Mouse (Mus musculus) heart, embryonic 16.5 days (tissue): ENCODE data around the gene Wfdc8. TPM values are rescaled to one million over a fixed set of nuclear protein-coding genes. Genes with fewer than 3 reads are reported as not detected.

ENCODE experiments used
- ATAC-seq: fragments of 200-750 bp; cut with Nextera tagmentation; replicated peaks from 2 replicates; pipeline ENCODE4 v1.8.0; 2017; ENCODE audit warnings: moderate number of reproducible peaks; ENCODE audit not compliant: insufficient read depth, low FRiP score; ENCODE audit errors: extremely low read depth
- H3K27ac ChIP-seq: fragments of 300-500 bp; sonication (generic); 2 replicates; pipeline ENCODE4 v1.5.1; 2014; ENCODE audit warnings: mild to moderate bottlenecking, low read length, control low read depth, moderate library complexity
- H3K27me3 ChIP-seq: fragments of 300-500 bp; sonication (generic); 2 replicates; pipeline ENCODE4 v1.6.1; 2014; ENCODE audit warnings: low read length, mixed read lengths; ENCODE audit not compliant: control insufficient read depth, insufficient read depth
- H3K36me3 ChIP-seq: fragments of 300-500 bp; sonication (generic); 2 replicates; pipeline ENCODE4 v1.6.1; 2014; ENCODE audit not compliant: control insufficient read depth, insufficient read depth
- H3K4me1 ChIP-seq: fragments of 300-500 bp; sonication (generic); 2 replicates; pipeline ENCODE4 v1.6.1; 2014; ENCODE audit warnings: low read length, mixed read lengths; ENCODE audit not compliant: control insufficient read depth, insufficient read depth
- H3K4me2 ChIP-seq: fragments of 300-500 bp; sonication (generic); 2 replicates; pipeline ENCODE4 v1.6.1; 2014; ENCODE audit warnings: low read depth, mild to moderate bottlenecking, control low read depth, low read length
- H3K4me3 ChIP-seq: fragments of 300-500 bp; sonication (generic); 2 replicates; pipeline ENCODE4 v1.5.1; 2014; ENCODE audit warnings: mild to moderate bottlenecking, control low read depth, low read length
- H3K9ac ChIP-seq: fragments of 300-500 bp; sonication (generic); 2 replicates; pipeline ENCODE4 v1.6.1; 2014; ENCODE audit warnings: low read length, control low read depth
- H3K9me3 ChIP-seq: fragments of 300-500 bp; sonication (generic); replicated peaks from 2 replicates; pipeline ENCODE4 v1.6.1; 2016; ENCODE audit warnings: low read length; ENCODE audit not compliant: control insufficient read depth
- WGBS: fragments of 180-500 bp; shearing (Covaris S2); extraction: QIAGEN DNeasy Blood & Tissue Kit; methylation state at CpG from one replicate; pipeline ENCODE4 v1.1.7; 2014; 5-methylcytosine and 5-hydroxymethylcytosine counted together
- polyA plus RNA-seq: library from polyadenylated mRNA; unstranded; fragments of >200 nt; fragmentation: Nextera tagmentation; extraction: Ambion mirVana; gene quantifications from 2 replicates; pipeline ENCODE4 v1.2.1, GENCODE M21; 2015

Wfdc8 gene
- polyA plus RNA-seq, 1 experiment from 2014 or later, result not detected

DNA sequence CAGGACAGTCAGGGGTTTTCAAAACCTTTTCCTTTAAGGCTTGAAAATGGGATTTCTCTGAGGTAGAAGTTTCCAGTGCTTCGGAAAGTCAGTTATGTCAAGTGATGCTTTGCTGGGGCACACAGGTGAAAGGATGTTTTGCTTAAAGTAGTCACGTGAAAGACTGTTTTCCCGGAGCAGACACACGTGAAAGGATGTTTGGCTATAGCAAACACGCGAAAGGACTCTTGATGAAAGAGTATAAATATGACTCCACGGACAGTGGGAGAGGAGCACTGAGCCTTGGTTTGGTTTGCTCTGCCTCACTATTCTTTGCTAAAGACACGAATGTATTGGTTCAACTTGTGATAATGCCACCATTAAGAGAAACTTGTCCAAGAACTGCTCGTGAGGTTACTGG lies 61.9 kb downstream of the Wfdc8 start:
- Histone ChIP-seq H3K27me3 (peaks cover 10% of the 10 kb centered on the region), H3K9me3 (no peaks in the 10 kb centered on the region), H3K27ac (no peak overlapping the region), H3K9ac (no peak overlapping the region), H3K4me1 (no peaks in the 10 kb centered on the region), H3K4me3 (no peak overlapping the region), H3K4me2 (no peak overlapping the region), H3K36me3 (no peaks in the 10 kb centered on the region)
- no peak for ATAC-seq
- WGBS, result 79% methylated on average over 9 of the region's 9 CpGs

- Histone ChIP-seq H3K27ac (no peak overlapping the region), H3K4me3 (no peak overlapping the region), H3K36me3 (no peaks in the 10 kb centered on the region), H3K27me3 (peaks cover 10% of the 10 kb centered on the region), H3K9me3 (no peaks in the 10 kb centered on the region), H3K9ac (no peak overlapping the region), H3K4me2 (no peak overlapping the region), H3K4me1 (no peaks in the 10 kb centered on the region)
- no peak for ATAC-seq
- WGBS, result 67% methylated on average over 2 of the region's 2 CpGs
Measured at GRCm38 (mm10) chr2:164550895-164551269, 62.5 kb downstream of the Wfdc8 start.

DNA sequence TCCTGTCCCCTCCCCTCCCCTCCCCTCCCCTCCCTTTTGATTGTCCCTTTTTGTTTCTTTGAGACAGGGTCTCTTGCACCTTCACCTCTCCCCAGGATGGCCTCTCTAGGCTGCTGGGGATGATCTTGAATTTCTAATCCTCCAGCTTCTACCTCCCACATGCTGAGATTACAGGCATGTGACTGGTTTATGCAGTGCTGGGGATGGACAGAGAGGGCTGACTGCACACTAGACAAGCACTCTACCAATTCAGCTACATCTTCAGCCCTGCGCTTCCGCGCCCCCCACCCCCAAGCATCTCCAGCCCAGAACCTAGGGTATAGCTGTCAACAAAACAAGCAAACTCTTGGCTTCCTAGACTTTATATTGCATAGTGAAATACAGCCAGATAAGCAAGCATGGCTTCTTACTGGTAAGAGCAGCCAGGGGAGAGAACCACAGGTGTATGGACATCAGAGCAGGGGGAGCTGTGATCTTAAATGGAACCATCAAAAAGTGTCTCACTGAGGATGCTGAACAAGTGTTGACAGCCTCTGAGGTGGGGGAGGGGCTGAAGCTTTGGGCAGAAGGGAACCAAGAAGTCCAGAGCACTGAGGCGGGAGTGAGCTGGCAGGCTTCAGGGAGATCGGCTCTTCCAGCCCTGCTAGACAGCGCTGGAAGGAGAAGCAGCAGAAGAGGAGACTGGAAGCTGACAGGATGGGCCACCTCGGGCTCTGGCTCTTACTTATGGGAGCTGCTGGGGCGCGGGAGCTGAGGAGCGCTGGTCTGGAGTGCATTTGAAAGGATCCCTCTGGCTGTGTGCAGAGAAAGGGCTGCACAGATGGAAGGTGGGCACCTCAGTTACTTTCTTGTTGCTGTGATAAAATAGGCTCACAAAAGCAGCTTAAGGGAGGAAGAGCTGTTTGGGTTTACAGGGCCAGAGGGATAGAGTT lies 63.2 kb downstream of the Wfdc8 start:
- H3K4me1 ChIP-seq, result no peaks in the 10 kb centered on the region
- no peaks in the 10 kb centered on the region for H3K36me3 ChIP-seq
- no peaks in the 10 kb centered on the region for H3K9me3 ChIP-seq
- H3K9ac ChIP-seq, result no peak overlapping the region
- ATAC-seq, result no peak
- no peak overlapping the region for H3K4me3 ChIP-seq
- H3K27ac ChIP-seq, result no peak overlapping the region
- no peak overlapping the region for H3K4me2 ChIP-seq
- WGBS, result 24% methylated on average over 10 of the region's 10 CpGs
- peaks cover 10% of the 10 kb centered on the region for H3K27me3 ChIP-seq

GRCm38 (mm10) chr2:164549338-164549737 lies 64.1 kb downstream of the Wfdc8 start:
- no peak overlapping the region for H3K27ac ChIP-seq
- no peaks in the 10 kb centered on the region for H3K36me3 ChIP-seq
- no peak for ATAC-seq
- 33% methylated on average over 4 of the region's 4 CpGs for WGBS
- peaks cover 10% of the 10 kb centered on the region for H3K27me3 ChIP-seq
- no peaks in the 10 kb centered on the region for H3K4me1 ChIP-seq
- no peak overlapping the region for H3K4me3 ChIP-seq
- H3K9ac ChIP-seq, result no peak overlapping the region
- H3K9me3 ChIP-seq, result no peaks in the 10 kb centered on the region
- no peak overlapping the region for H3K4me2 ChIP-seq

Other genes starting within 250 kb of the Wfdc8 start
- gene Slpi, start 224.5 kb downstream of the Wfdc8 start, polyA plus RNA-seq, result 0.60 and 1.4 TPM in 2 replicates
- 0.49 and 1.7 TPM in 2 replicates for gene Rbpjl, start 210.5 kb downstream of the Wfdc8 start, polyA plus RNA-seq
- gene Matn4, start 208.5 kb downstream of the Wfdc8 start, polyA plus RNA-seq, result 7.2 and 8.9 TPM in 2 replicates
- 48.0 and 61.1 TPM in 2 replicates for gene Sdc4, start 169.7 kb downstream of the Wfdc8 start, polyA plus RNA-seq
- 33.4 and 41.7 TPM in 2 replicates for gene Sys1, start 156.7 kb downstream of the Wfdc8 start, polyA plus RNA-seq
- gene Gm20458, start 152.7 kb downstream of the Wfdc8 start, polyA plus RNA-seq, result 11.6 and 12.1 TPM in 2 replicates
- gene Trp53tg5, start 139.9 kb downstream of the Wfdc8 start, polyA plus RNA-seq, result not detected in 2 replicates
- gene Dbndd2, start 127.5 kb downstream of the Wfdc8 start, polyA plus RNA-seq, result 10.6 and 16.4 TPM in 2 replicates
- gene Pigt, start 116.1 kb downstream of the Wfdc8 start, polyA plus RNA-seq, result 45.3 and 46.2 TPM in 2 replicates
- gene Wfdc2, start 51.2 kb downstream of the Wfdc8 start, polyA plus RNA-seq, result 21.3 and 50.0 TPM in 2 replicates
- gene Spint3, start 40.2 kb downstream of the Wfdc8 start, polyA plus RNA-seq, result not detected in 2 replicates
- 0.19 and 0.30 TPM in 2 replicates for gene Wfdc6a, start 28.2 kb downstream of the Wfdc8 start, polyA plus RNA-seq
- not detected in 2 replicates for gene Eppin, start 20.0 kb downstream of the Wfdc8 start, polyA plus RNA-seq
- gene Wfdc6b, start 104 bp downstream of the Wfdc8 start, polyA plus RNA-seq, result not detected in 2 replicates
- not detected in 2 replicates for gene Wfdc16, start 25.2 kb upstream of the Wfdc8 start, polyA plus RNA-seq
- 0.35 TPM in 1 of 2 replicates, not detected in the other for gene Wfdc10, start 42.4 kb upstream of the Wfdc8 start, polyA plus RNA-seq
- gene Wfdc9, start 43.0 kb upstream of the Wfdc8 start, polyA plus RNA-seq, result not detected in 2 replicates
- not detected in 2 replicates for gene Wfdc11, start 60.5 kb upstream of the Wfdc8 start, polyA plus RNA-seq
- 0.35 TPM in 1 of 2 replicates, not detected in the other for gene Wfdc13, start 71.5 kb upstream of the Wfdc8 start, polyA plus RNA-seq
- gene Spint4, start 84.9 kb upstream of the Wfdc8 start, polyA plus RNA-seq, result not detected in 2 replicates
- not detected in 2 replicates for gene Spint5, start 101.7 kb upstream of the Wfdc8 start, polyA plus RNA-seq
- 0.51 and 0.80 TPM in 2 replicates for gene Wfdc3, start 132.3 kb upstream of the Wfdc8 start, polyA plus RNA-seq
- gene Dnttip1, start 132.4 kb upstream of the Wfdc8 start, polyA plus RNA-seq, result 56.0 and 58.7 TPM in 2 replicates
- gene Ube2c, start 156.3 kb upstream of the Wfdc8 start, polyA plus RNA-seq, result 388 and 390 TPM in 2 replicates
- 6.7 and 28.8 TPM in 2 replicates for gene Tnnc2, start 166.3 kb upstream of the Wfdc8 start, polyA plus RNA-seq
- gene Snx21, start 172.2 kb upstream of the Wfdc8 start, polyA plus RNA-seq, result 40.6 and 45.6 TPM in 2 replicates
- 15.7 and 16.7 TPM in 2 replicates for gene Acot8, start 191.3 kb upstream of the Wfdc8 start, polyA plus RNA-seq
- 5.9 and 6.4 TPM in 2 replicates for gene Zswim3, start 191.5 kb upstream of the Wfdc8 start, polyA plus RNA-seq
- gene Zswim1, start 209.1 kb upstream of the Wfdc8 start, polyA plus RNA-seq, result 10.6 and 12.1 TPM in 2 replicates
- 0.42 TPM in 1 of 2 replicates, not detected in the other for gene Spata25, start 214.9 kb upstream of the Wfdc8 start, polyA plus RNA-seq
- 173 and 184 TPM in 2 replicates for gene Ctsa, start 219.2 kb upstream of the Wfdc8 start, polyA plus RNA-seq
- 50.6 and 52.8 TPM in 2 replicates for gene Neurl2, start 219.8 kb upstream of the Wfdc8 start, polyA plus RNA-seq
- 52.0 and 67.2 TPM in 2 replicates for gene Pltp, start 244.1 kb upstream of the Wfdc8 start, polyA plus RNA-seq